Mouse (Mus musculus) urinary bladder, adult 2 months (tissue): ENCODE data around the gene Gjb5. TPM values are rescaled to one million over a fixed set of nuclear protein-coding genes. Genes with fewer than 3 reads are reported as not detected.

ENCODE experiments used
- DNase-seq: peaks from one replicate; pipeline ENCODE4 v3.0.0; 2022; ENCODE audit warnings: low spot score
- polyA plus RNA-seq: library from polyadenylated mRNA; depleted of rRNA; stranded (reverse); fragments of >200 nt; gene quantifications from 2 replicates; pipeline ENCODE4 v1.2.3, GENCODE M21; 2012; rRNA removed

Gjb5 gene
- polyA plus RNA-seq, 1 experiment, result 4.8 TPM

- no peak for DNase-seq
Measured at GRCm38 (mm10) chr4:127311561-127311960, 46.4 kb downstream of the Gjb5 start.

GRCm38 (mm10) chr4:127306915-127307314, 51.1 kb downstream of the Gjb5 start:
- DNase-seq, result no peak

Other genes starting within 250 kb of the Gjb5 start
- gene Tmem35b, start 234.5 kb downstream of the Gjb5 start, polyA plus RNA-seq, result 25.7 and 29.8 TPM in 2 replicates
- gene Dlgap3, start 189.0 kb downstream of the Gjb5 start, polyA plus RNA-seq, result 0.16 and 0.18 TPM in 2 replicates
- gene Smim12, start 114.4 kb downstream of the Gjb5 start, polyA plus RNA-seq, result 49.8 and 54.0 TPM in 2 replicates
- gene Gja4, start 44.1 kb downstream of the Gjb5 start, polyA plus RNA-seq, result 18.5 and 18.6 TPM in 2 replicates
- 10.3 and 13.2 TPM in 2 replicates for gene Gjb3, start 27.3 kb downstream of the Gjb5 start, polyA plus RNA-seq
- gene Gjb4, start 4.1 kb downstream of the Gjb5 start, polyA plus RNA-seq, result 0.16 and 0.21 TPM in 2 replicates